Mouse (Mus musculus) lung, embryonic 16.5 days (tissue): Measurements from ENCODE around the gene Gm21970. TPM values are rescaled to one million over a fixed set of nuclear protein-coding genes. Genes with fewer than 3 reads are reported as not detected.

Experiments
- ATAC-seq: fragments of 200-750 bp; cut with Nextera tagmentation; 2 replicates; pipeline ENCODE4 v1.8.0; 2017; ENCODE audit warnings: low read depth, mild to moderate bottlenecking, moderate library complexity
- H3K27ac ChIP-seq: fragments of 300-500 bp; sonication (generic); 2 replicates; pipeline ENCODE4 v1.5.1; 2014; ENCODE audit warnings: mild to moderate bottlenecking, control low read depth, low read length
- H3K27me3 ChIP-seq: fragments of 300-500 bp; sonication (generic); 2 replicates; pipeline ENCODE4 v1.6.1; 2014; ENCODE audit warnings: low read depth, low read length, mixed read lengths; ENCODE audit not compliant: control insufficient read depth, insufficient read depth
- H3K36me3 ChIP-seq: fragments of 300-500 bp; sonication (generic); 2 replicates; pipeline ENCODE4 v1.6.1; 2014; ENCODE audit warnings: low read length; ENCODE audit not compliant: control insufficient read depth, insufficient read depth
- H3K4me1 ChIP-seq: fragments of 300-500 bp; sonication (generic); replicated peaks from 2 replicates; pipeline ENCODE4 v1.6.1; 2014; ENCODE audit warnings: low read length, mixed read lengths; ENCODE audit not compliant: control insufficient read depth, insufficient read depth
- H3K4me2 ChIP-seq: fragments of 300-500 bp; sonication (generic); 2 replicates; pipeline ENCODE4 v1.6.1; 2014; ENCODE audit warnings: low read depth, low read length, control low read depth
- H3K4me3 ChIP-seq: fragments of 300-500 bp; sonication (generic); 2 replicates; pipeline ENCODE4 v1.5.1; 2014; ENCODE audit warnings: mild to moderate bottlenecking, low read length, control low read depth
- H3K9ac ChIP-seq: fragments of 300-500 bp; sonication (generic); 2 replicates; pipeline ENCODE4 v1.6.1; 2014; ENCODE audit warnings: low read length, control low read depth
- H3K9me3 ChIP-seq: fragments of 300-500 bp; sonication (generic); 2 replicates; pipeline ENCODE4 v1.6.1; 2016; ENCODE audit warnings: low read length; ENCODE audit not compliant: control insufficient read depth
- WGBS: fragments of 180-500 bp; shearing (Covaris S2); extraction: QIAGEN DNeasy Blood & Tissue Kit; methylation state at CpG from one replicate; pipeline ENCODE4 v1.1.7; 2014; 5-methylcytosine and 5-hydroxymethylcytosine counted together
- polyA plus RNA-seq: library from polyadenylated mRNA; unstranded; fragments of >200 nt; fragmentation: Nextera tagmentation; extraction: Ambion mirVana; gene quantifications from 2 replicates; pipeline ENCODE4 v1.2.1, GENCODE M21; 2015

Gm21970 gene
- not detected in 2 replicates for polyA plus RNA-seq

DNA sequence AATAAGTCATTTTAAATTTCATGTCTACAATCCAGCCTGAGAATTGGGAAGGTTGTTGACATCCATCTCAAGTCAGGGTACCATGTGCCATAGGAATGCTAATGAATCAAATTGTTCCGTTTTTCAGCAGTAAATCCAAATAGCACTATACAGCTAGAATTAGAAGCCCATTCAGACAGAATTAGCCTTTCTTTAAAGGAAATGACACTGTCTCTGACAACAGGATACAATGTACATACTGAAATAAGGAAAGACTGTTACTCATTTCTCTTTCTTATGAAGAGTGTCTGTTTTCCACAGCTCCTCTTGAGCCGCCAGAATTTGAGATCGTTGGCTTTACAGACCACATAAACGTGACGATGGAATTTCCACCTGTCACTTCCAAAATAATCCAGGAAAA, at the start of gene Gm21970:
Gene Gm21970 (plus strand): TSS at position 301 of the 400 bp plus-strand sequence.
- peaks cover 2% of the 10 kb centered on the region; the same call in 1 of the 2 replicates for H3K9me3 ChIP-seq
- H3K27ac ChIP-seq, result no peak within 1 kb of the TSS
- H3K4me1 ChIP-seq, result no peaks in the 10 kb centered on the region
- ATAC-seq, result no peak
- H3K9ac ChIP-seq, result no peak within 1 kb of the TSS
- no peaks in the 10 kb centered on the region for H3K27me3 ChIP-seq
- H3K36me3 ChIP-seq, result peaks cover 49% of the 10 kb centered on the region
- H3K4me3 ChIP-seq, result no peak within 1 kb of the TSS
- no peak within 1 kb of the TSS for H3K4me2 ChIP-seq
- WGBS, result 78% methylated on average over 5 of the region's 5 CpGs

DNA sequence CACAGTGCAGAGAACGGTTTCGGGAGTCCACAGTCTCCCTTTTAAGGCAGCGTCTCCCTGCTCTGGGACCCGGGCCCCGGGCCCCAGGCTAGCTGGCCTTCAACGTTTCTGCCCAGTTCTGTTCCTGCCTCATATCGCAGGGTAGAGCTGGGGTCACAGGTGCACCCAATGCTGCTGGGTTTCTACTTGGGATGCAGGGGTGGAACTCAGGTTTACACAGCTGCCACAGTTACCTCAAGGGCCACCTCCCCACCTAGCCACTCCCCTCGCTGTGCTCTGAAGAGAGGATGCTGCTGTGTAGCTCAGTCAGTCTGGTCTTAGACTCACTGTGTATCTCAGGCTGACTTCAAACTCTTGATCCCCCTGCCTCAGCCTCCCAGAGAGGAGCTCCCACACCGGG, 45.0 kb upstream of the Gm21970 start:
- H3K36me3 ChIP-seq, result no peaks in the 10 kb centered on the region
- whole genome bisulfite sequencing, result 62% methylated on average over 9 of the region's 9 CpGs
- no peak overlapping the region for H3K27ac ChIP-seq
- no peak overlapping the region for H3K4me3 ChIP-seq
- ATAC-seq, result no peak
- H3K9me3 ChIP-seq, result no peaks in the 10 kb centered on the region
- H3K4me1 ChIP-seq, result no peaks in the 10 kb centered on the region
- H3K27me3 ChIP-seq, result no peaks in the 10 kb centered on the region
- no peak overlapping the region for H3K9ac ChIP-seq
- H3K4me2 ChIP-seq, result no peak overlapping the region

DNA sequence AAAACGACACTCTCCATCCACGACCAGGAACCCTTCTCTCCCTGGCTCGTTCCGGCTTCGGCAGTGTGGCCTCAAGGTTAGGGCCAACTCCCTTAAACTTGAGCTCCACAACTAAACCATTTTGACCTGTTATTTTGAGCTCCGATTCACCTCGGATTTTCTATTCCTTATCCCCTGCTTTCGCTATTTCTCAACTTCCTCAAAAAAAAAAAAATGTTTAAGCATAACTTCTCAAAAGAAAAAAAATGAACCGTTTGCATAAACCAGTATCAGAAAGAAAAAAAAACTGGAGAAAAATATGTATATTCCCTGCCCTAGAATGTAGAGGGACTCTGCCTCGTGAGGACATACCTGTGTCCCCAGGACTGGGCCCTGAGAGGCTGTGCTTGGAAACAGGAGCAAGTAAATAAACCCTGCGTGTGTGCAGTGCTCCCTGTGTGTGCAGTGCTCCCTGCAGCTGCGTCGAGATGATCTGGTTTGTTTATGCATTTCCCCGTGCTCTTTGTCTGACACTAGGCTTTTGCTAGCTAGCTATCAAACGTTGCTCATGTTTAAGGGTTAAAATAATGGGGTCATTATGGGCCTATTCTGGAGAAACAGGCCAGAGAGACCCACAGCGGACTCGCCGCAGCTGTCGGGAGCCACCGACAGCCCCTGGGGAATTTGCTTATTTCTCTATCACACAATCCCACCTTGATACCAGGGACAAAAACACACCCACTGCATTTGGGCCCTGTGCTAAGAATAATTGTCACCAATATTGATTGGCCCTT, 43.8 kb upstream of the Gm21970 start:
- Histone ChIP-seq H3K27me3 (no peaks in the 10 kb centered on the region), H3K9me3 (no peaks in the 10 kb centered on the region), H3K4me1 (no peaks in the 10 kb centered on the region), H3K36me3 (no peaks in the 10 kb centered on the region), H3K4me2 (no peak overlapping the region), H3K9ac (no peak overlapping the region), H3K27ac (no peak overlapping the region), H3K4me3 (no peak overlapping the region)
- ATAC-seq, result no peak
- WGBS, result 53% methylated on average over 20 of the region's 20 CpGs

DNA sequence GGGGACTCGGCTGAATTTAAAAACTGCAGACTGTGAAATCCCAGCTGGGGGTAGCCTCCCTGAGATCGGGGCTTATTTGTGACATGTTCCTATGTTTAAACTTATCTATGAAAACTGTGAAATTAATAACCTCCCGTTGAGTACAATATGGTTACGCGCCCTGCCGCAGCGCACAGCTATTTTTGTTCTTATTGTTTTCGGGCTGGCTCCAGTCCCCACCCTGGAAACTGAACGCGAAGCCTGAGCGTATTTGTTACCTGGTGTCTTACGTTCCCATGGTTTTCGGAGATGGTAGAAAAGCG, 43.3 kb upstream of the Gm21970 start:
- H3K9me3 ChIP-seq, result no peaks in the 10 kb centered on the region
- H3K4me2 ChIP-seq, result no peak overlapping the region
- WGBS, result 68% methylated on average over 14 of the region's 14 CpGs
- no peaks in the 10 kb centered on the region for H3K36me3 ChIP-seq
- no peak for ATAC-seq
- no peak overlapping the region for H3K9ac ChIP-seq
- no peaks in the 10 kb centered on the region for H3K4me1 ChIP-seq
- no peaks in the 10 kb centered on the region for H3K27me3 ChIP-seq
- H3K27ac ChIP-seq, result no peak overlapping the region
- no peak overlapping the region for H3K4me3 ChIP-seq

DNA sequence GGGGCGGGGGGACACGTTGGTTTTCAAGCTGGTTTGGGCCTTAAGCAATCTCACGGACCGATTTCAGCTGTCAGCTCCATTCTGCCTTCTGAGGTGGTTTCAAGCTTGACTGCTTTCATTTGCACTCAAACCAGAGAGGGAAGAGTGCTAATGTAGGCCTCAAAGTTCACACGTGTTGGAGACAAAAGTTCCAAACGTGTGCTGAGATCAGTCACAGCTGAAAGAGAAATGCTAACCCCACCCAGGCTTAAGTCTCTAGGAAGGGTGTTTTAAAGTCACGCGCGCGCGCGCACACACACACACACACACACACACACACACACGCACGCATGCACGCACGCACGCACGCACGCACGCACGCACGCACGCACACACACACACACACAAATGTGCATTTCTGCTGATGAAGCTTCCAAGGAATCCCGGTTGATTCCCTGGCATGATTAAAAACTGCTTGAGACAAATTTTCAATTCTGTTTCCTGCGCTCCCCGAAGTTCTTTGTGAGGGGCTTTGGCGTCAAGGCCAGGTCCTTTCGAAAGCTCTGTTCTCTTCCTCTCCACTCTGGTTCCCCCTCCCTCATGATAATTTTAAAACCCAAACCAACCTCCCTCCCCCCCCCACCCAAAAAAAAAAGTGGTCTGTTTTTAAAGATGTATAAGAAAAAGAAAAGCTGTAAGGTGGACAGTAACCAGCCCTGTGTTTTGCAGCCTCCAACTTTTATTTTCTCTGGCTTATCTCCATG, 42.8 kb upstream of the Gm21970 start:
- ATAC-seq, result no peak
- 75% methylated on average over 26 of the region's 28 CpGs for WGBS
- no peak overlapping the region for H3K4me3 ChIP-seq

DNA sequence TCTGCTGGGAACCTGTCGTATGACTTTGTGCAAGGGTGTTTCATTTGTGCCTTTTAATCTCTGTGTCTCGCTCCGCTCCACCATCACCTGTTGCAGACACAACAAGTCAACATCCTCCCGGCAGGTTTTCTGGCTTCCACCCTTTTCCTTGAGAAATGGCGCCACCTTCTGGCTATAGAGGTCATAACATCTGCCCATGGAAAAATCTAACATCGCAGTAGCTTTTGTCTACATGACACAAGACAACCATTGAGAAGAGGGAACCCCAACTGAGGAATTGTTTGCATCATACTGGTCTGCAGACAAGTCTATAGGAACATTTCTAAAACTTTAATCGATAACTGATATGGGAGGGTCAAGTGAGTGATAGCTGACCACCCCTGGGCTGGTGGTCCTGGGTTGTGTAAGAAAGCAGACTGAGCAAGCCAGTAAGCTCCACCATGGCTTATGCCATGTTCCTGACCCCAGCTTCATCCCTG, 39.4 kb upstream of the Gm21970 start:
- no peak for ATAC-seq
- H3K4me2 ChIP-seq, result no peak overlapping the region
- 4% methylated on average over 7 of the region's 7 CpGs for WGBS
- no peaks in the 10 kb centered on the region for H3K36me3 ChIP-seq
- H3K4me1 ChIP-seq, result no peaks in the 10 kb centered on the region
- no peak overlapping the region for H3K4me3 ChIP-seq
- no peak overlapping the region for H3K27ac ChIP-seq
- H3K9me3 ChIP-seq, result no peaks in the 10 kb centered on the region
- no peaks in the 10 kb centered on the region for H3K27me3 ChIP-seq
- no peak overlapping the region for H3K9ac ChIP-seq

More for the DNA sequence above, 42.8 kb upstream of the Gm21970 start:
- Histone ChIP-seq H3K4me2 (no peak overlapping the region), H3K9ac (no peak overlapping the region), H3K27me3 (no peaks in the 10 kb centered on the region), H3K36me3 (no peaks in the 10 kb centered on the region), H3K9me3 (no peaks in the 10 kb centered on the region), H3K27ac (no peak overlapping the region), H3K4me1 (no peaks in the 10 kb centered on the region)

DNA sequence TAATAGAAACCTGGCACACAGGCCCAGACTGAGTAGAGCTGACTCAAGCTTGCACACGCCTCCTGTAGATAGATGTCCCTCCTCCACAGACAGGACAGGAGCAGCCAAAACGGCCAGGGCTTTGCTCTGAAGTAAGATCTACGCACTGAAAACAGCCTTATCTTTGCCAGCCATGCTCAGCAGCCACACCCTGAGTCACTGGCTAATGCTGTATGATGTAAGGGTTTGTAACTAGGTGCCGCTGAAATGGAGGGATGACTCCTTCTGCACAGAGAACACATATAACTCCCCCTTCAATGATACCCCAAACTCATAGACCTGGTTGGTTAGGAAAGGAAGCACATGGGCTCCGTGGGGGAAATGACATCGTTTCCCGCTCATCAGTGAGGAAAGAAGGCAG, 38.8 kb upstream of the Gm21970 start:
- WGBS, result 49% methylated on average over 7 of the region's 7 CpGs
- Histone ChIP-seq H3K4me2 (no peak overlapping the region), H3K27me3 (no peaks in the 10 kb centered on the region), H3K4me3 (no peak overlapping the region), H3K27ac (no peak overlapping the region), H3K36me3 (no peaks in the 10 kb centered on the region), H3K4me1 (no peaks in the 10 kb centered on the region), H3K9me3 (no peaks in the 10 kb centered on the region), H3K9ac (no peak overlapping the region)
- peak; percentile 54 for ATAC-seq

DNA sequence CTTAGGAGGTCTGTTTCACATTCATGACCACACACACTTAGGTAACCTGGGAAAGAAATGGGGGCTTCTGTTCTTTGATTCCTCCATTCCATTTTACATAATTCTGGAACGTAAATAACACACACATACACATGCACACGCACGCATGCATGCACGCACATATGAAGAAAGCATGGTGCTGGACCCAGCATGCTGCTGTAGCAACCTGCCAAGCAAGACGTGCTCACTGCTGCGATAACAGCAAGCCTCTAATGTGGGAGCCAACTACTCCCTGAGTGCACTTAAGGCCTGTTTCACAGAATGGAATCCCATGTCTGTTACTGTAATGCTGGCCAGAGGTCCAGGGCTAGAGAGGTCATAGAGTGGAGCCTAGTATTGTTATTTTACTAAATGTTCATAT, 38.3 kb upstream of the Gm21970 start:
- WGBS, result 85% methylated on average over 6 of the region's 6 CpGs
- no peak for ATAC-seq

DNA sequence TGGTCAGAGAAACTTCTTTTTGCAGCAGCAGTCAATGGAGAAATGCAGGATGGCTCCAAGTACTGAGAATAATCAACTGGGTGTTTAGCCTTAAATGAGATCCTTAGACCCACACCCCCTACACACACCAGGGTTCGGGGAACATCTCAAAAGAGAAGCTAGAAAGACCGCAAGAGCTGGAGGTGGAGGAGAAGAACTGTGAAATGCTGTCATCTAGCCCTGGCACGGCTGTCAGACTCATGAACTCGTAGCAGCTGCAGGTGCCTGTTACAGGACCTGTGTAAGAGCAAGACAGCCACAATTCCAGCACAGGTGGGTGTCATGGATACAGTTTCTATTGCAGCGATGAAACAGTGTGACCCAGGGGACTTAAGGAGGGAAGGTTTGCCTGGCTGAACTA, 37.9 kb upstream of the Gm21970 start:
- Histone ChIP-seq H3K36me3 (no peaks in the 10 kb centered on the region), H3K9ac (no peak overlapping the region), H3K27me3 (no peaks in the 10 kb centered on the region), H3K4me3 (no peak overlapping the region), H3K27ac (no peak overlapping the region), H3K9me3 (no peaks in the 10 kb centered on the region), H3K4me1 (peaks cover under 1% of the 10 kb centered on the region; the same call in 1 of the 2 replicates), H3K4me2 (no peak overlapping the region)
- no peak for ATAC-seq
- 62% methylated on average over 5 of the region's 5 CpGs for WGBS

More for the DNA sequence above, 38.3 kb upstream of the Gm21970 start:
- no peaks in the 10 kb centered on the region for H3K4me1 ChIP-seq
- no peak overlapping the region for H3K27ac ChIP-seq
- H3K27me3 ChIP-seq, result no peaks in the 10 kb centered on the region
- H3K4me3 ChIP-seq, result no peak overlapping the region
- H3K9ac ChIP-seq, result no peak overlapping the region
- H3K4me2 ChIP-seq, result no peak overlapping the region
- no peaks in the 10 kb centered on the region for H3K36me3 ChIP-seq
- no peaks in the 10 kb centered on the region for H3K9me3 ChIP-seq
